ENCODE assay signal across 31 mouse cellular contexts in the genomic region with DNA sequence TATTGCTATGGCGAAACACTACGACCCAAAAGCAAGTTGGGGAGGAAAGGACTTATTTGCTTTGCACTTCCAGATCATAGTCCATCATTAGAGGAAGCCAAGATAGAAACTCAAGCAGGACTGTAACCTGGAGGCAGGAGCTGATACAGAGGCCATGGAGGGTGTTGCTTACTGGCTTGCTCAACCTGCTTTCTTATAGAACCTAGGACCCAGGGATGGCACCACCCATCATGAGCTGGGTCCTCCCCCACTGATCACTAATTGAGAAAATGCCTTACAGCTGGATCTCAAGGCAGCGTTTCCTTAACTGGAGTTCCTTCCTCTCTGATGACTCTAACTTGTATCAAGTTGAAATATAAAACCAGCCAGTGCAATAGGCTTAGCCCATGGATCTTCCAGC. TPM values are rescaled to one million over a fixed set of nuclear protein-coding genes. Genes with fewer than 3 reads are reported as not detected.
"Had no signal": no experiment of that assay in that cellular context is flagged by ENCODE, and none has a peak within 500 bp of the region (broad histone marks: within the 10 kb centered on the region; RNA-seq: fewer than 3 reads in every experiment).

No protein-coding gene starts in this region.

- H3K4me2 ChIP-seq: limb, embryonic 12.5 days; limb, embryonic 13.5 days; limb, embryonic 15.5 days; liver, embryonic 11.5 days; liver, embryonic 13.5 days; liver, embryonic 15.5 days; lung, embryonic 14.5 days; lung, embryonic 15.5 days; midbrain, embryonic 11.5 days; midbrain, embryonic 12.5 days; midbrain, embryonic 13.5 days; midbrain, embryonic 15.5 days; neural tube, embryonic 12.5 days had no signal

- H3K9me3 ChIP-seq: limb, embryonic 10.5 days; limb, embryonic 12.5 days; limb, embryonic 15.5 days; liver, embryonic 13.5 days; liver, embryonic 15.5 days; lung, embryonic 15.5 days; midbrain, embryonic 13.5 days; midbrain, embryonic 15.5 days; neural tube, embryonic 12.5 days had no signal

- H3K36me3 ChIP-seq: limb, embryonic 10.5 days; limb, embryonic 12.5 days; limb, embryonic 13.5 days; limb, embryonic 15.5 days; liver, embryonic 15.5 days; lung, embryonic 15.5 days; midbrain, embryonic 12.5 days; midbrain, embryonic 15.5 days had no signal

- ATAC-seq: liver, postnatal 0 days; lung, postnatal 0 days; midbrain, embryonic 13.5 days; midbrain, embryonic 15.5 days; midbrain, embryonic 16.5 days had no signal

- H3K4me3 ChIP-seq: limb, embryonic 10.5 days; limb, embryonic 12.5 days; limb, embryonic 13.5 days; limb, embryonic 15.5 days; liver, embryonic 13.5 days; liver, embryonic 15.5 days; lung, embryonic 15.5 days; megakaryocyte, embryonic 14.5 days; midbrain, embryonic 10.5 days; midbrain, embryonic 12.5 days; midbrain, embryonic 13.5 days; midbrain, embryonic 15.5 days; myocyte; neural tube, embryonic 12.5 days had no signal

- DNase-seq: left cerebral cortex, postnatal 4 days; liver; liver, embryonic 13.5 days; liver, postnatal 0 days; lung, adult 18-20 months; lung, adult 2 months; lung, embryonic 14.5 days; lung, postnatal 10 days; lung, postnatal 14 days; lung, postnatal 36 days; lung, postnatal 4 days; midbrain, embryonic 14.5 days had no signal

- H3K4me1 ChIP-seq: limb, embryonic 10.5 days; limb, embryonic 12.5 days; liver, embryonic 15.5 days; lung, embryonic 15.5 days; midbrain, embryonic 10.5 days; midbrain, embryonic 12.5 days; midbrain, embryonic 13.5 days; midbrain, embryonic 15.5 days; neural tube, embryonic 12.5 days had no signal

- H3K27ac ChIP-seq: limb, embryonic 10.5 days; limb, embryonic 12.5 days; limb, embryonic 13.5 days; limb, embryonic 15.5 days; liver, embryonic 13.5 days; liver, embryonic 14.5 days; liver, embryonic 15.5 days; lung, embryonic 15.5 days; macrophage; midbrain, embryonic 10.5 days; midbrain, embryonic 12.5 days; midbrain, embryonic 13.5 days; midbrain, embryonic 15.5 days; neural tube, embryonic 12.5 days had no signal

- H3K27me3 ChIP-seq: limb, embryonic 12.5 days; limb, embryonic 13.5 days; limb, embryonic 15.5 days; liver, embryonic 13.5 days; liver, embryonic 15.5 days; lung, embryonic 15.5 days; megakaryocyte, embryonic 14.5 days; midbrain, embryonic 12.5 days; midbrain, embryonic 13.5 days; midbrain, embryonic 15.5 days; neural tube, embryonic 12.5 days had no signal

- H3K9ac ChIP-seq: limb, embryonic 12.5 days; limb, embryonic 13.5 days; limb, embryonic 15.5 days; liver, embryonic 13.5 days; liver, embryonic 14.5 days; liver, embryonic 15.5 days; liver, postnatal 0 days; lung, embryonic 14.5 days; lung, embryonic 15.5 days; midbrain, embryonic 12.5 days; midbrain, embryonic 13.5 days; midbrain, embryonic 15.5 days; neural tube, embryonic 12.5 days had no signal

RNA-seq across cellular contexts. Expression of a gene that starts 48.8 kb away (rescaled TPM):
- polyA plus RNA-seq: myocyte had no signal
